Mouse (Mus musculus): Measurements from ENCODE around the gene Zfp112. TPM values are rescaled to one million over a fixed set of nuclear protein-coding genes. Genes with fewer than 3 reads are reported as not detected.

Gene Zfp112
- total RNA-seq, 4 experiments from 2014 or later = 2.8 to 3.9 (median 3.2) TPM

Other genes with a start within 250 kb of the Zfp112 start
- not detected for gene Vmn1r177, start 245.9 kb upstream of the Zfp112 start, total RNA-seq (2022)
- not detected for gene Vmn1r178, start 220.3 kb upstream of the Zfp112 start, total RNA-seq (2022)
- gene Vmn1r179, start 185.3 kb upstream of the Zfp112 start, total RNA-seq (2022) = not detected
- gene Vmn1r180, start 161.7 kb upstream of the Zfp112 start, total RNA-seq (2022) = not detected
- not detected for gene Vmn1r181, start 137.7 kb upstream of the Zfp112 start, total RNA-seq (2022)
- not detected for gene V1rd19, start 110.6 kb upstream of the Zfp112 start, total RNA-seq (2022)
- not detected for gene Vmn1r183, start 59.1 kb upstream of the Zfp112 start, total RNA-seq (2022)
- gene Zfp180, start 30.4 kb upstream of the Zfp112 start, total RNA-seq (2022) = 10 to 100 TPM; 12.7 to 16.9 (median 16.1) TPM
- 1 to 10 TPM; 4.0 to 5.5 (median 4.5) TPM for gene Zfp235, start 21.9 kb downstream of the Zfp112 start, total RNA-seq (2022)
- under 1 TPM in 2 of 4 experiments, not detected in 2; 0.11 to 0.13 TPM for gene Zfp114, start 62.7 kb downstream of the Zfp112 start, total RNA-seq (2022)
- gene Zfp111, start 99.1 kb downstream of the Zfp112 start, total RNA-seq (2022) = 1 to 10 TPM; 1.8 to 4.3 (median 3.4) TPM
- gene Zfp109, start 125.2 kb downstream of the Zfp112 start, total RNA-seq (2022) = 1 to 10 TPM; 1.7 to 2.0 (median 1.9) TPM
- gene Zfp108, start 142.5 kb downstream of the Zfp112 start, total RNA-seq (2022) = 1 to 10 TPM; 1.4 to 1.8 (median 1.5) TPM
- 1 to 10 TPM; 3.5 to 7.4 (median 4.0) TPM for gene Zfp93, start 158.1 kb downstream of the Zfp112 start, total RNA-seq (2022)
- 1 to 10 TPM; 3.0 to 5.1 (median 3.7) TPM for gene Zfp61, start 188.9 kb downstream of the Zfp112 start, total RNA-seq (2022)
- 1 to 10 TPM; 1.1 to 2.8 (median 2.1) TPM for gene Zfp94, start 204.4 kb downstream of the Zfp112 start, total RNA-seq (2022)
- under 1 TPM in 1 of 4 experiments, not detected in 3; 0.50 TPM for gene Tescl, start 221.6 kb downstream of the Zfp112 start, total RNA-seq (2022)
- gene Lypd5, start 236.9 kb downstream of the Zfp112 start, total RNA-seq (2022) = not detected